Mouse (Mus musculus) kidney, postnatal 4 days (tissue): Measurements from ENCODE around the gene Unk.

Source experiments
- DNase-seq, 2 experiments: peaks; one replicate each; pipeline ENCODE4 v3.0.0; 2021; ENCODE audit warnings: mixed read lengths in 2 of 2

Gene Unk

GRCm38 (mm10) chr11:116030088-116030897, at the start of gene Unk:
TSS of gene Unk (plus strand) at chr11:116030322.
- peak; percentile 97 to 98 for DNase-seq

- DNase-seq = no peak
Observed at GRCm38 (mm10) chr11:115982472-115982871, 47.6 kb upstream of the Unk start.

DNA sequence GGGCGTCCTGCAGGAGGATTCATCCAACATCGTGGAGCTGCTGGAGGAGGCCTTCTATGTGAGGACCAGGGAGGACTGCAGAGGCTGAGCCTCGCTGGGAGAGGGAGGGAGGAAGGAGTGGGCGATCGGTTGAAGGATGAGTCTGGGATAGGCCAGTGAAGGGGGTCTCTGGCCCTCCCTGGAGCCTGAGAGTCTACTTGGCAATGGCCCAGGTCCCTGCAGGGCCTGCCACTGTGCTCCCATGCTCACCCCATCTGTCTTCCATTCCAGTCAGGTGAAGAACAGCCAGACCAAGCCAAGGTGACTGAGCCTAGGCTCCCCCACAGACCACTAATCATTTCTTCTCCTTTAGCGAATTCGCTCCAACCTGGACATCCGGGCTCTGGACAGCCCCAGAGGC, 46.8 kb upstream of the Unk start:
- DNase-seq = no peak

GRCm38 (mm10) chr11:115989686-115990085, 40.4 kb upstream of the Unk start:
- no peak for DNase-seq

- DNase-seq = no peak
Observed at GRCm38 (mm10) chr11:115992098-115992497, 38.0 kb upstream of the Unk start.

- DNase-seq = no peak
Observed at GRCm38 (mm10) chr11:115995256-115995655, 34.9 kb upstream of the Unk start.

- no peak for DNase-seq
Observed at GRCm38 (mm10) chr11:115997047-115997446, 33.1 kb upstream of the Unk start.

DNA sequence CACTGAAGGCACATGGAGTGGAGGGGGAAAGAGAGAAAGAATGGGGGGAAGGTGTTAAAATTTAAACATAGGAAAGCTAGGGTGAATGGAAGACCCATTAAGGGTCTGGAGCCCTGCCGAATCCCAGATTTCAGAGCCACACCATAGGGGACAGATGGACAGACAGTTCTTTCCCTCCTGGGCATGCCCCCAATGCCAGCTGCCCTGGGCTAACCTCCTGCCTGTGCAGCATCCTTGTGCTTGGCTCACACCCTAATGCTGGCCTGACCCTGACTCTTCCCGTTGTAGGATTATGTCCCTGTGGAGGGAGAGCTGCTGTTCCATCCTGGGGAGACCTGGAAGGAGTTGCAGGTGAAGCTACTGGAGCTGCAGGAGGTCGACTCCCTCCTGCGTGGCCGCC, 32.5 kb upstream of the Unk start:
- no peak for DNase-seq

DNA sequence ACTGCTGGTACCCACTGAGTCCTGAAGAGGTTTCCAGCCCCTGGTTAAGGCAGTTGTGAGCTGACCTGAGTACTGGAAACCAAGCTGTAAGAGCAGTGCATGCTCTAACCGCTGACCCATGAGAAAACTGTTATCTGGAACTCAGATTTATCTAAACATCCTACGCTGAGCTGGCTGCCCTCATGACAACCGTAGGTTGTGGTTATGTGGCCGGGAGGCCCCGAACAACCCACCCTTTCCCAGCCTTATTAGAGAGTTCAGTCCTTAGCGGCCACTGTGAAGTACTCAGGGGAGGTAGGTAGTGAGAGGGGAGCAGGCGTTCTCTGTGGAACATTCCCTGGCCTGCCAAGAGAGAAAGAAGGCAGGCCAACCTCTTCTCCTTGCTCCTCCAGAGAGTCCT, 31.1 kb upstream of the Unk start:
- DNase-seq = no peak

- peak; percentile 88 to 90 for DNase-seq
Observed at GRCm38 (mm10) chr11:115999538-116000143, 30.5 kb upstream of the Unk start.

- DNase-seq = no peak
Observed at GRCm38 (mm10) chr11:116000607-116001006, 29.5 kb upstream of the Unk start.

GRCm38 (mm10) chr11:116001725-116002124, 28.4 kb upstream of the Unk start:
- DNase-seq = no peak

- no peak for DNase-seq
Observed at GRCm38 (mm10) chr11:116002894-116003293, 27.2 kb upstream of the Unk start.

DNA sequence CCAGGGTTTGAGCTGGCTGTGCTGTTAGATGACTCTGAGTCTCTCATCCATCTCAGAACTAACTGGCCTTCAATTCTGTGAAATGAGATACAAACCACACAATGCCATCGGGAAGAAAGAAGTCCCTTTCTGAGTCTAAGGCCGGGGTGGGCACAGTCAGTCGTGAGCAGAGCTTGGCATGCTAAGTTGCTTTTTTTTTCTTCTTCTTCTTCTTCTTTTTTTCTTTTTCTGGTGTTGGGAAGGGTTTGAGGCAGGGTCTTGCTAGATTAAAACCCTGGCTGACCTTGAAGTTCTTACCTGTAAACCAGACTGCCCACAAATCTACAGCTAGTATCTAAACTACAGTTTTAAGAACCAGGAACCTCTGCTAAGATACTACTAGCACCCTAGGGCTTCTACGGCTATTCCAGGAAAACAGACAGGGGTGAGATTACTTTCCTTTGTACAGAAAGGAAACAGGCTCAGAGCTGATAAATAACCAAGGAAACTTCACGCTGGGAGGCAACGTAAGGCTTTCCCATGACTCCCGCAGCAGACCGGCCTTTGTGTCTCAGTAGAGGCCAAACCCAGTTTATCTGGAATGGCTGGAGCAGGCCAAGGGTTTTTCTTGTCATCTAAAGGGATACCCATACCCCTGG, 25.8 kb upstream of the Unk start:
- DNase-seq = no peak

GRCm38 (mm10) chr11:116004840-116005700, 25.1 kb upstream of the Unk start:
- DNase-seq = peak; percentile 87 to 91

DNA sequence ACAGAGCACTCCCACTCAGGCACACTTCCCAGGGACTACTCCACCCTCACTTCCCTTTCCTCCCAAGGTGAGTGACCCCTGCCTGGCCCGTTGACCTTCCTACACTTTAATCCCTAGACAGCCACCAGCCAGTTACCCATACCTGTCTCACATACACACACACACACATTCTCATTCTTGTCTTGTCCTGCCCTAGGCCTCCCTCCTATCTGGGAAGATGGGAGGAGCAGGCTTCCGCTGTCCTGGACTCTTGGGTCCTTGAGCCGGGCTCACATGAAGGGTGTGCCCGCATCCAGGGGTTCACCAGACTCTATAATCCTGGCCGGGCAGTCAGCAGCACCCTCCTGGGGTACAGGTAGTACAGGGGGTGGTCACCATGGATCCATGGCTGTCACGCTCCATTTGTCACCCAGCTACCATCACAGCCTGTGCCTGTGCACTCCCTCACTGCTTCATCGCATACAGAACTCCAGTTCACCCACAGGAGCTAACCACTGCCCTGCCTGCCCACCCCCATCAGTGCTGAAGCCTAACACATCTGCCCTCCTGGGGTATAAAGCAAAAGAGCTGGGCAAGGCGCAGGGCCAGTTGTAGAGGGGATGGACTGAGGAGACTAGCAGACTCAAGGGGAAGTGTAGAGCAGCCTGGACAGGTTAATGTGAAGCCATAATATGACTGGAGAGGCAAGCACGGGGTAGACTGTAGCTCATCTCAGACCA, 24.3 kb upstream of the Unk start:
- DNase-seq = no peak

DNA sequence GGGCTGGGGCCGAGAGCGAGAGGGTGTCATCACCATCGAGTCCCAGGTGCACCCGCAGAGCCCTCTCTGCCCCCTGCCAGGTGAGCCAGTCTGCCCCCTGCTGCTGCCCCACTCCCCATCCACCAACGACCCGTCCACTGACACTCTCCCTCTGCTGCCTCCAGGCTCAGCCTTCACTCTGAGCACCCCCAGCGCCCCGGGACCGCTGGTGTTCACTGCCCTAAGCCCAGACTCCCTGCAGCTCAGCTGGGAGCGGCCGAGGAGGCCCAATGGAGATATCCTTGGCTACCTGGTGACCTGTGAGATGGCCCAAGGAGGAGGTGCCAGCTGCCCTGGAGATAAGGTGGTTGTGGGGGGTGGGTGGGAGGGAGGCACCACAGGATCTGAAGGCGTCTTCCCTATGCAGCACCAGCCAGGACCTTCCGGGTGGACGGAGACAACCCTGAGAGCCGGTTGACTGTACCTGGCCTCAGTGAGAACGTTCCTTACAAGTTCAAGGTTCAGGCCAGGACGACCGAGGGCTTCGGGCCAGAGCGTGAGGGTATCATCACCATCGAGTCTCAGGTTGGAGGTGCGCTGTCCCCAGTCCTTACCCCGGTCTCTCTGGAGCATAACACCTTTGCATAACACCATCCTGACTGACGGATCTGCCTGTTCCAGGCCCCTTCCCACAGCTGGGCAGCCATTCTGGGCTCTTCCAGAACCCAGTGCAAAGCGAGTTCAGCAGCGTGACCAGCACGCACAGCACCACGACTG, 22.8 kb upstream of the Unk start:
- no peak for DNase-seq

- no peak for DNase-seq
Observed at GRCm38 (mm10) chr11:116008411-116008810, 21.7 kb upstream of the Unk start.

- no peak for DNase-seq
Observed at GRCm38 (mm10) chr11:116008832-116009375, 21.2 kb upstream of the Unk start.

DNA sequence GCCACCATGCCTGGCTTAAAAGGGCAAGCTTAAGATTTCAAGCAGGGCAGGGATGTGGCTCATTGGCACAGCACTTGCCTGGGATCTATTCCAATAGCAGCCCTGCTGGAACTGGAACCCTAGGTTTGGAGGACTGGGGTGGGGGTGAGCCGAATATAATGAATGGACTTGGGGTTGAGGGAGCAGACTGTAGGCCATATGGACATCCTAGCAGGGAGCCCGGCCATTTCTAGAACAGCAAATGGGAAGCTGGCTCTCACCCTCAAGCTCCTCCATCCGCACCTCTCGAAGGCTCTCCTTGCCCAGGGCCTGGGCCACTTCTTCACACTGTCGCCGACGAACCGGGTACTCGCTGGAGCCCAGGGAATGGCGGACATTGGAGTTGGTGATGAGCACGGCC, 20.5 kb upstream of the Unk start:
- DNase-seq = no peak

DNA sequence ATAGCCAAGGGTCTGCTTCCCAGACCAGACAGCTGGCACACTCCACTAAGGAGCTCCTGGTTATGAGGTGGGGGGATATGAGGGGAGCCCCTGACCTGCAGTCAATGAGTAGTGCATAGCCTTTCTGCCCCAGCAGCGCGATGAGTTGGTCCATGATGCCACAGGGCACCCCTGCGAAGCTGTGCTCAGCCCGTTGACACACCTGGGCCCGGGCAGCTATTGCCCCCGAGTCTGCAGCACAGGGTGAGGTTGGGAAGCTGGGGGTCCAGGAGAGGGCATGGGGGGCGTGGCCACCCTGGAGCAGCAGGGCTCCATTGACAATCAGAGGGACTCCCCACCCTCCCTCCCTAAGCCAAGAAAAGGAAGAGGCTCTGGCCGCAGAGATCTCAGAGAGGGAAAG, 20.0 kb upstream of the Unk start:
- DNase-seq = no peak
